Mouse (Mus musculus): ENCODE measurements around the gene Slc22a14.

GRCm38 (mm10) chr9:119378231-119378630 lies 12.9 kb upstream of the Slc22a14 start:
- TF ChIP-seq E2F4 (IDR thresholded peaks at IDR 0.05; ENCODE audit: borderline replicate concordance, low read depth, low read length) (no peak), ZKSCAN1 (IDR thresholded peaks at IDR 0.05; ENCODE audit: low read depth, low read length) (no peak)
